Mouse (Mus musculus): ENCODE results near the gene Nuak2.

DNA sequence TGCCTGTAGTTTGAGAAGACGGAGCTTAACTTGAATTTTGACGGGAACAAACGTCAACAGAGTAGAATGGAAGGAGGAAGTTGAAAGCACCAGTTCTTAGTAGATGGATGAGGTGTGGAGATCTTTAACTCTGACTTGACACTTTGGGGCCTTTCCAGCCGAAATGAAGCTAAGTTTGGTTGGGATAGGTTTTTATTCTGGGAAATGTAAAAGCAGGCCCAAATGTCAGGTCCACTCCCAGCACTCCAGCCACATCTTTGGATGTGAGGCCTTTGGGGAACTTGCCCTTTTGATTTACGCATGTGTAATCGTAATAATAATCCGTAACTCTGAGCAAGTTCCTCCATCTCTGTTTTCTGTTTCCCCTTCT is 684 bp downstream of the Nuak2 start:
- TF ChIP-seq CTCF (IDR thresholded peaks at IDR 0.05; ENCODE audit: borderline replicate concordance, insufficient read depth, low read depth, low read length), result no peak
- no peak for TF ChIP-seq POLR2A (IDR thresholded peaks at IDR 0.05; ENCODE audit: borderline replicate concordance, insufficient read depth, low read length)

Data from cerebellum, adult 2 months (tissue).